Mouse (Mus musculus): Measurements from ENCODE around the gene Eid3.
A peak's percentile ranks its signal among the peaks of the same experiment; 100 is the strongest.

Eid3 gene

DNA sequence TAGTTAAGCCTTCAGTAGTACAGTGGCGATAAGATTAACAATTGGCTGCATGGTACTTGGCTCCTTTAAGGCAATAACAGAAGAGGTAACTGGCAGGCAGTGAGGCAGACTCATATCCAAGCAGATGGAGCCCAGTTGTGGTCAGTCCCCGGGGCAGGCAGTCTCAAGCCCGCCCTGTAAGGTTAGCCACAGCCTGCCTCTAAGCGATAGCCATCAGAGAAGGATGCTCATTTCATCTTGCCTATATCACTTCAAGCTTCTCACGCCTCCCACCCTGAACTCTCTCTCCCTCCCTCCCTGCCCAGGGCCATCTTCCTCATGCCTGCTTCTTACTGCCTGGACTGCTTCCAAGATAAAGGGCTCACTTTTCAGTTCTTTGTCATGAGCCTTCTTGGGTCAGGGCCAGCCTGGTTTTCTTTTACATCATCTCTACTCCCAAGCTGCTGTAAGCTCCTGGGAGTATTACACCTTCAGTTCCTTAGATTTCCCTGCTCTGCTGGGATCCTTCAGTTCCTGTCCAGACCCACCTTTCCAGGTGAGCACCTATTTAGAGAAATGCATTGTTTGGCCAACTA, 3.2 kb upstream of the Eid3 start:
- DNase-seq = no peak

DNA sequence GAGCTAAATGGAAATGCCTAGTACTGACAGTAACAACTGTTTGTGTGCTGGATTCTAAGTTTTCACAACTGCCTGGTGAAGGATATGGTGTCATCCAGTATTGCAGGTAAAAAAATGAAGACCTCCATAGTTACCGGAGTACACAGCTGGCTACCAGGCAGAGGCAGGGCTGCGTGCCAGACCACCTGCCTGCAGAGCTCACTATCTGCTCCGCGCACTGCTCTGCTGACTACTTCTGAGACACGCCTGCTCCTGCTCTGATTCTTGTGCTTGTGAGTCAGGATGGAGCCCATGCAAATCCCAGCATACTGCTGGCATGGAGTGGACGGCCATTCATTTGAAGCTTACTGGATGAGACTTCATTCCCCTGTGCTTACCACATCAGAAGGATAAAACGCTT, 2.6 kb upstream of the Eid3 start:
- no peak for DNase-seq

DNA sequence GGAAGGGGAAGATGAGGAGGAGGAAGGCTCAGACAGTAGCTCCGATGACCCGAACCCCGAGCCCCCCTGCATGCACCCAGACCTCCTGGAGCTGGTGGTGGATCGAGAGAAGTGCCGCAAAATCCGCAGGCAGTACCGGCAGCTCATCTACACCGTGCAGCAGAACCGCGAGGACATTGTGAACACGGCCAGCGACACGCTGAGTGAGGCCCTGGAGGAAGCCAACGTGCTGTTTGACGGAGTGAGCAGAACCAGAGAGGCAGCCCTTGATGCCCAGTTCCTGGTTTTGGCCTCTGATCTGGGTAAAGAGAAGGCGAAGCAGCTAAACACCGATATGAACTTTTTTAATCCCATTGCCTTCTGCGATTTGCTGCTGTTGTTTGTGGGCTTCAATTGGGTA, 406 bp downstream of the Eid3 start:
- DNase-seq = no peak

DNA sequence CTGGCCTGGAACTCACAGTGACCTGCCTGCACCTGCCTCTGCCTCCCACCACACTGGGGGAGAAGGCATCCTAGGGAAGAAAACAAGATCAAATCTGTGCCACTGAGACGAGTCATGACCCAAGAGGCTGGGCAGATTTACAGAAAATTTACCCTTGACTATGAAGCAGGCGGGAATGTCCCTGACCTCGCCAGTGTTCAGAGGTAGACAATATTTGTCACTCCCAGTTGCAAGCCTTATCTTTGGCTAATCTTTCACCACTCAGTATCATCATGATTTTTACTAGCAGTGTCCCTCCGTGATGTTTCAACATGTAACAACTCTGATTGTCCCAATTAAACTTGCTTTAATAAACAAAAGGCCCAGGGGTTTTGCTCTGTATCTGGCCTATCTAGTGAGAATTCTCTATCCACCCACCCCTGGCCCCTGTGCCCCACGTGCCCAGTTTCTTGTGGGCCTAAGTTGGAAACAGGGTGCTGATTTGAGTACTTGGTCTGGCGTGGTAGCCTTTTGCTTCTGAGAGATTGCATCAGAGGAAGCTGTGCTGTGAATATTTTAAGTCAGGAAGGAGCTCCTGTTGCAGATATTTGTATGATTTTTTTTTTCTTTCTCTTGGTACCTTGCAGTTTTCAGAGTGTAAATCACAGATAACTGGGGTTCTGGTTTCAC, 2.1 kb downstream of the Eid3 start:
- no peak for DNase-seq

GRCm38 (mm10) chr10:82875446-82875845, 9.0 kb downstream of the Eid3 start:
- no peak for DNase-seq

DNA sequence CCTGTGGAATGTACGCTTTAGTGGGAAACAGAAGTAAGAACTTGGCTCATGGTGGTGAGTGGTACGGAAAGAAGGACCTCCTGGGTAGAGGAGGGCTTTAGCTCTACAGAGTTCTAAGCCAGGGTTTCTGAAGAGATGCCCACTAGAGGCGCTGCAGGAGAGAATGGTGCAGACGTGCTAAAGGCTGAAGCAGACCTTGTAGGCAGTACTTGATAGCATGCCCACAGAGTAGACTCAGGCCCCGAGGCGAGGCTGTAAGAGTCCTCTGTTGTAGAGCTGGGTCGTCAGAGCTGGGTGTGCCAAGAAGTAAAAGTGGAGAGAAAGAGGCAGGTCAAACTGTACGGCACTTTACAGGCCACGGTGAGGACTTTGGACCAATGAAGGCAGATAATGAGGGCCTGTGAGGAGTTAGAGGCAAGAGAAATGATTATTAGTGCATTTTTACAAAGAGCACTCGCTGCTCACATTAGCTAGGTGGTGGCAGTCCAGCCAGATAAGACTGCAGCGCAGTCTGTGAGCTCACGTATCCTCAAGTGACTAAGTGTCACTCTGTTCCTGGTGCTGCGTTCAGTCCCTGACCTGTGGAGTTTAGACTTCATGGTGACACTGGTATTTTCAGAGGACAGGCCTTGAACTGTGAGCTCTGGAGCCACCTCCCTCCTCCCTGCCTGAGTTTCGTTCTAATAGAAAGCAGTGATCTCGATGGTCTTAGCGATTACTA, 9.8 kb downstream of the Eid3 start:
- peak; percentile 41 to 63 for DNase-seq

- DNase-seq = no peak
Observed at GRCm38 (mm10) chr10:82887354-82887753, 20.9 kb downstream of the Eid3 start.

- DNase-seq = peak in 1 of 2 experiments; percentile 11
Observed at GRCm38 (mm10) chr10:82888576-82888975, 22.1 kb downstream of the Eid3 start.

DNA sequence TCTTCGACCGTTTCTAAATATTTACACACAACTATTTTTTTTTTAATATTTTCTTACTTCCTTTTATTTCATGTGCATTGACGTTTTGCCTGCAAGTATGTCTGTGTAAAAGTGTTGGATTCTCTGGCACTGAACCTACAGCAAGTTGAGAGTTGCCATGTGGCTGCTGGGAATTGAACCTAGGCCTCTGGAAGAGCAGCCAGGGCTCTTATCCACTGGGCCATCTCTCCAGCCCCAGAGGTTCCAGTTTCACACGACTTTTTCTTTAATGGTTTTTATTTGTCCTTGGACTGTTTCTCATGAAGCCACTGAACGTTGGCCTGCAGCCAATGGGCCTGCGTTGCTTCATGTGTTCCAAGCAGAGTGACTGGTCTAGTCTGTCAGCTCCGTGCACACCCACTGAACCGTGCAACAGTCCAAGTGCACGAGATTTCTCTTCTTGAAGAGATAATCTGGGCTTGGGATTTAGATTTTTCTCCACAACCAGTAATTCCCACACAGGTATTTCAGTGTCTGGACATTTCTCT, 23.1 kb downstream of the Eid3 start:
- peak; percentile 73 to 80 for DNase-seq

DNA sequence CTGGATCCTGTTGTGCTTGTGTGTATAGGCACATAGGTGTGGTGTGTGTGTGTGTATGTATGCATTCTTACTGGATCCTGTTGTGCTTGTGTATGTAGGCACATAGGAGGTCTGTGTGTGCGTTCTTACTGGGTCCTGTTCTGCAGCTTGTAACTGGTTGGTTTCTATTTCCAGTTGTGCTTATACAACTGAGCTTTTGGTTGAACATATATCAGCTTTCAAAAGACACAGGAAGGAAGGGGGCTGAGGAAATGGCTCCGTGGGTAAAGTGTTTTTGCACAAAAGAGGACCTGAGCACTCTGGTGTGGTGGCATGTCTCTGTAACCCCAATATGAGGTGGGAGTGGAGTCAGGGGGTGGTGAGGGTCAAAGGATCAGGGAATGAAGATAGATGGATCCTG, 24.5 kb downstream of the Eid3 start:
- DNase-seq = no peak

- DNase-seq = no peak
Observed at GRCm38 (mm10) chr10:82891427-82891826, 25.0 kb downstream of the Eid3 start.

GRCm38 (mm10) chr10:82892442-82893055, 26.1 kb downstream of the Eid3 start:
- no peak for DNase-seq

DNA sequence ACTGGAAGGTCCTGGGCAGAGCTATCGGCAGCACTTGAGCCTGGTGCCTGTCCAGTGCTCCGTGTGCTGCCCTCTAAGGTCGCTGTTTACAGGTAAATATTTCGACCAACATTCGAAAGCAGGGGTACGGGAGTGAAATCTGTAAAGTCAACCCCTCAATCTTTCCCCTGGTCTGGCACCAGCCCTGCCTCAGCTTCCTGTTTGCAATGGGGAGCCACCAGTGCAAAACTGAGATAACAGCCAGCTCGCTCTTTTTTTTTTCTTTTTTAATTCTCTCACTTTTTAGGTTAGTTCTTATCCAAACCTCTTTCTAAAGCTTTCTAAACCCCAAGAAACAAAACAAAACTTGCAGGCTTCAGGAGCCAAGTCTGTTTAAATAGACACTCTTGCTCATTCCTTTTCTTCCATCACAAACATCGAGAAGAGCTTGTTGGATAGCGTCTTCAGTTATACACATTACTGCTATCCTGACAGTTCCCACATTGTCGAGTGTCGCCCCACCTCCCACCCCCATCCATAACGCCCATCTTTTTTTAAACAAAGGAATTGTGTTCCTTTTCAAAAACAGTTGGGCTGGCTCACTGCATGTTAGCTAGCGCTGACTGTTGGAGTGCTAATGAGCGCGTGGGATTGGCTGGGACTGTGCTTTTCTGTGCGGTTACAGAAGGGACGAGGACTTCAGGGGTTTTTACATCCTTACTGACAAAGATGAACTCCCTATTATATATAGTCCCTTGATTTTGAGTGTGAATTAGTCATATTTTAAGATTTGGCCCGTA, 27.6 kb downstream of the Eid3 start:
- no peak for DNase-seq

DNA sequence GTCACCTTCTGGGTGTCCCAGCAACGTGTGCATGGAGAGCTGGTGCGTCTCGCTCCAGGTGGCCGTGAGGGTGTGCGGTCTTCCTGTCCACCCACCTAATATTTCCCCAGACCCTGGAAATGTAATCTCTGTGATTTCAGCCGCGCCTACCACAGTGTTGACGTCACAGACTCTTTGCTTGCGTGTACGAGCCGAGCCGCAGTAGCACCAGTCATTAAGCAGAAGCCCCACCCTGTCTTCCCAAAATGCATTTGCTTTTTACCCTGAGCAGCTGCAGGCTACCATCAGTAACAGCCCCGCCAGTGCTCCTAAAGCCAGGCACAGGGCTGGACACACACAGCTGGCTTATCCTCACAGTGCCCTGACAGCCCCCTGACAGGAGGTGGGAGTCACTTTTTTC, 31.5 kb downstream of the Eid3 start:
- no peak for DNase-seq

DNA sequence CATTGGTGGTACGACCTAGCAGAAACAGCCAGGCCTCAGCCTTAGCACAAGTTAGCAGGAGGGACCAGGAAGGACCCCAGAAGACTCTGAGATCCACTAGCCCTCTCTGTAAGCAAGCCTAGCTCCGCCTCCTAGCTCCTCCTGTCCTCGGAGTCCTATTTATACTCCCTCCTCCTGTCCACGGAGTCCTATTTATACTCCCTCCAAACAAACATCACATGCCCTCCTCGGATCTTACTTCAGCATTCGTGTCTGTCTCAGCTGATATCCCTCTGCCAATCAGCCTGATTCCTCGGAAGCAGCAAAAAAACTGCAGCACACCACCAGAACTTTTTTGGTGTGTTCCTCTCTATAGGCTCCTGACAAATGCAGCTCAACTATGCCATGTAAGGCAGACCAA, 32.5 kb downstream of the Eid3 start:
- no peak for DNase-seq

GRCm38 (mm10) chr10:82899810-82900421, 33.5 kb downstream of the Eid3 start:
- DNase-seq = peak in 1 of 2 experiments; percentile 24

GRCm38 (mm10) chr10:82900546-82900945, 34.1 kb downstream of the Eid3 start:
- no peak for DNase-seq

DNA sequence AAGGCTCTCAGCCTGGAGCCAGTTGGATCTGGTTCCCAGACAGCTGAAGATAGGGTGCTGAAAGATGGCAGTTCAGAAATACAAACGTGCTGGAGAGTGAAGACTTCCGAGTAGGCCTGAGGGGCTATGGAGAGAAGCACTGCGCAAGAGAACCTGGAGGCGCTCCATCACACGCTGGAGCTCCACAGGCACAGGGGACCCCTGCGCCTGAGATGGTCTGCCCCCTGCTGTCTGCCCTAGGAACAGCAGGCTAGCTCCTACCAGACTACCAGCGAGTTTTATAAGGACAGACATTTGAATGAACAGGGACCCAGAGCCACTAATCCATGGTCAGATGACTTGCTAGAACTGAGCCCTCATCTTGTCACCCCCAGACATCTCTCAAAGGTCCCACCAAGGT, 35.0 kb downstream of the Eid3 start:
- DNase-seq = peak; percentile 71 to 91

- DNase-seq = no peak
Observed at GRCm38 (mm10) chr10:82908526-82908925, 42.1 kb downstream of the Eid3 start.

GRCm38 (mm10) chr10:82909382-82909781, 43.0 kb downstream of the Eid3 start:
- peak; percentile 22 to 75 for DNase-seq

GRCm38 (mm10) chr10:82910198-82910597, 43.8 kb downstream of the Eid3 start:
- DNase-seq = peak in 1 of 2 experiments; percentile 29

DNA sequence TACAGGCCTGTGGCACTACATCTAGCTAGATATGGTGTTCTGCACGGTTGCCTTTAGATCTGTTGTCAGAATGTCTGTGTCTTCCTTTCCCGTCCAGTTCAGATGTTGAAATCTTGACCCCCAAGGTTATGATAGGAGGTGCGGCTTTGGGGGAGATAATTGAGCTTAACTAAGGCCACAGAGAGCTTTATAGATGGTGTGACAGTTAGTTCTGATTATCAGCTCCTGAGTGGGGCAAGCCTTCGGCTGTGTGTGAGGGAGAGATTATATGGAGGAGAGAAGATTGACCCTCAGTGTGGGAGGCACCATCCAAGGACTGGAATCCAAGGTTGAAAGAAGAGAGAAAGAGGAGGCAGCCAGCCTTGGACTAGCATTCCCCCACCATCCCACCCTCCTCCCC, 46.8 kb downstream of the Eid3 start:
- DNase-seq = no peak
